Mouse (Mus musculus) A20 (cell line): ENCODE measurements around the gene Brpf1.

Source experiments
- DNase-seq: peaks from one replicate; pipeline ENCODE4 v3.0.0-alpha.2; 2011; ENCODE audit warnings: low read depth, low spot score

Gene Brpf1

DNA sequence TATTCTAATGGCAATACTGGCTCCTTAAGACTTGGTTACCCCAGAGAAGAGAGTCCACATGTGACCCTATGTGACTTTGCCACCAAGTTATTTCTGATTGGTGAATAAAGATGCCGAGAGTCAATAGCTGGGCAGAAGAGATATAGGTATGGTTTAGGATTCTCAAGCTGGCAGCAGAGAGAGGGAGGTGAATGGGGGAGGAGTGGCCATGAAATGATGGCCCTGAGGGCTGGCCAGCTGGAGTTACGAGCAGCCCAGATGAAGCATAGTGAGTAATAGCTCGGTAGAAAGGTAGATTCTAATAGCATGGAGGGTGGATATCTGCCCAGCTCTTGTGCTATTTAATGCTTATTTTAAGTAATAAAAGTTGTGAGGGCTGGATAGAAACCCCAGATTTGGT lies 45.9 kb downstream of the Brpf1 start:
- no peak for DNase-seq

- no peak for DNase-seq
Measured at GRCm38 (mm10) chr6:113353696-113354095, 46.8 kb downstream of the Brpf1 start.

GRCm38 (mm10) chr6:113361476-113361875 lies 54.5 kb downstream of the Brpf1 start:
- peak; percentile 24 for DNase-seq

GRCm38 (mm10) chr6:113362241-113362640 lies 55.3 kb downstream of the Brpf1 start:
- no peak for DNase-seq

DNA sequence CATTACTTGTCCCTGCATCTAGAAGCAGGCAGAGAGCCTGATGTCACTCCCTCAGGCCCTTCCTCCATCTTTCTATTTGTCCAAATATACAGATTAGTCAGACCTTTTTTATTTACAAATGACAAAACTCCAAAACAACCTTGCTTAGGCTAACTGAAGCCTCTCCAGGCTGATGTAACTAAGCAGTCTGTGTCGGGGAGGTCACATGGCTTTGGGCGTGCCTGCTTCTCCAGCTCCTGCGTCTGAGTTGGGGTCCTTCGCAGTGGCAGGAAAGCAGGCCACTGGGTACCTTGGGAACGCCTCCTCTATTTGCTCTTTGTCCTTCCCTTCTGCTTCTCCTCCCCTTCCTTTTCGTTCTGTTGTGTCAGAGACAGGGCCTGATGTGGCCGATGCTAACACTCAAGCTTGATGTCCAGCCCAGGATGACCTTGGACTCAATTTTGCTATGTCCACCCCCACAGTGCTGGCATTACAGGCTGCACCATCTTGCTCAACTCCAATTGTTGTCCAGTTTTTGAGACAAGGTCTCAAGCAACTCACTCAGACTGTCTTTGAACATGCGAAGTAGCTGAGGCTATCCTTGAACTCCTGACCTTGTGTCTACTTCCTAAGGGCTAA lies 57.7 kb downstream of the Brpf1 start:
- DNase-seq, result no peak

DNA sequence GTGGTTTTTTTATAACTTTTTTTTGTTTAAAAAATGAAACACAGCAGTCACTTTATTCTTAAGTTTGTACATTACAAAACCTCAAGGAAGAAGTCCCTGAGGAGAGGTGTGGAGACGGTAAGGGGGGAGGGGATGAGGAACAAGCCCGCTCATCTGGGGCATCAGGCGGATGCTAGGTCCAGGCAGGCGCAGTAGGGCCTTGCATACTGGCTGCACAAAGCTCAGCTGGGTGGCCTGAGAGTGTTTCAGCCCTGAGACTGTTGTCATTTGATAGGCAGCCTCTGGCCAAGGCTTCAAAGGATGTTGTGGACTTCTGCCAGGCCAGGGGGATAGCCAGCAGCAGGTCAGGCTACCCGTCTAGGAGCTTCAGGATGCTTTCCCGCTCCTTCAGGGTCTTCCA lies 59.7 kb downstream of the Brpf1 start:
- DNase-seq, result no peak

DNA sequence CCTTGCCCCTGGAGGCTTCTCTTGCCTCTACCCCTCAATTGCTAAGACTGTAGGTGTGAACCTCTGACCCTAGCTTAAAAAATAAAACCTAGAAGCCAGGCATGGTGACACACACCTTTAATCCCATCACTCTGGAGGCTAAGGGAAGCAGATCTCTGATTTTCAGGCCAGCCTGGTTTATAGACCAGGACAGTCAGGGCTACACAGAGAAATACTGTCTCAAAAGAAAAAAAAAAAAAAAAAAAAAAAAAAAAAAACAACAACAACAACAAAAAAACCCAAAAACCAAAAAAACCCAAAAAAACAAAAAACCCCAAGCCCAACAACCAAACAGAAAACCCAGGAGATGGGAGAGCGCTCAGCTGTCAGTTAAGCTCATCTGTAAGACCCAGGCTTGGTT lies 60.6 kb downstream of the Brpf1 start:
- no peak for DNase-seq

DNA sequence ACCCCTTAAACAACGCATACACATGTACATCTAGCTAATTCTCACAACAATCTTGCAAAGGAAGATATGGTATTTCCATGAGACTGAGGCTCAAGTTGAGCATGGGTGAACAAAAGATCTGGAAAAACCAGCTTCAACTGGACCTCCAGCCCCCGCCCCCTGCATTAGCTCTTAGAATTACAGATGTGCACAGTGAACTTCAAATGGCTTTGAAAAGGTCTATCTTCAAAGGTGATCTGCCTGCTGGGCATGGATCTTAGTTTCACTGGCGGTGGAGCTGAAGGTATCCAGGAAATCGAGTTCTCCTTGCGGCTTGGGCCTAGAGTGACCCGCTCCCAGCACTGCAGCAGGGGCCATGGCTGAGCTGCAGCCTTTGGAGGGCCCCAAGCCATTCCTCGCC lies 61.2 kb downstream of the Brpf1 start:
- no peak for DNase-seq

DNA sequence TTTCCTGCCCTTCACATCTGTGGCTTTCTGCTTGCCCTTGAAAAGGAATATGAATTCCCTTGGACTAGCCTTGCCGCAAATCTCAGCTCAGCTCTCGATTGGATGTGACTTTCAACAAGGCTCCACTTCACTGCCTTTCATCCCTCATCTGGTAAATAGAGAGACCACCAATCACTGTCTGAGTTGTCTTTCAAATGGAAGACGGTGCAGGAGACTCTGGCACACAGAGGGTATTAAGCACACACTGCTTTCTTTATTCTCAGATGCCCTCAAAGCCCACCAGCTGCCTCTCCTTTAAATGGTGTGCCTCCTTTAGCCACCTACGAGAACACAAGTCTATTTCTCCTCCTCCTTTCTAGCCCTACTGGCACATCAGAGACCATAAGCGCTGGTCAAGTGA lies 61.6 kb downstream of the Brpf1 start:
- DNase-seq, result no peak

- DNase-seq, result no peak
Measured at GRCm38 (mm10) chr6:113370194-113370929, 63.4 kb downstream of the Brpf1 start.

GRCm38 (mm10) chr6:113373491-113373890 lies 66.6 kb downstream of the Brpf1 start:
- no peak for DNase-seq
